Mouse (Mus musculus) embryonic facial prominence, embryonic 10.5 days (tissue): Measurements from ENCODE around the gene Fbxl2. TPM values are rescaled to one million over a fixed set of nuclear protein-coding genes. Genes with fewer than 3 reads are reported as not detected.

Experiments
- DNase-seq: peaks from one replicate; pipeline ENCODE4 v3.0.0-alpha.2; 2017; ENCODE audit warnings: low spot score
- H3K27ac ChIP-seq: fragments of 300-500 bp; sonication (generic); replicated peaks from 2 replicates; pipeline ENCODE4 v1.5.1; 2016; ENCODE audit warnings: mild to moderate bottlenecking
- H3K27me3 ChIP-seq: fragments of 300-500 bp; sonication (generic); replicated peaks from 2 replicates; pipeline ENCODE4 v1.6.1; 2016; ENCODE audit warnings: low read depth, mild to moderate bottlenecking; ENCODE audit not compliant: poor library complexity, severe bottlenecking
- H3K36me3 ChIP-seq: fragments of 300-500 bp; sonication (generic); replicated peaks from 2 replicates; pipeline ENCODE4 v1.6.1; 2016; ENCODE audit warnings: mild to moderate bottlenecking, moderate library complexity
- H3K4me1 ChIP-seq: fragments of 300-500 bp; sonication (generic); 2 replicates; pipeline ENCODE4 v1.6.1; 2016
- H3K4me3 ChIP-seq: fragments of 300-500 bp; sonication (generic); 2 replicates; pipeline ENCODE4 v1.5.1; 2016; ENCODE audit warnings: mild to moderate bottlenecking, moderate library complexity
- H3K9me3 ChIP-seq: fragments of 300-500 bp; sonication (generic); 2 replicates; pipeline ENCODE4 v1.6.1; 2016; ENCODE audit warnings: mild to moderate bottlenecking
- WGBS: fragments of 180-500 bp; shearing (Covaris S2); methylation state at CpG from one replicate; pipeline ENCODE4 v1.1.7; 2016; 5-methylcytosine and 5-hydroxymethylcytosine counted together
- polyA plus RNA-seq: library from polyadenylated mRNA; unstranded; fragments of >200 nt; fragmentation: Nextera tagmentation; extraction: Ambion mirVana; gene quantifications from 2 replicates; pipeline ENCODE4 v1.2.1, GENCODE M21; 2016

Fbxl2 gene
- polyA plus RNA-seq, 1 experiment from 2014 or later, result 5.9 TPM

GRCm38 (mm10) chr9:113981099-113981880 is 64.7 kb downstream of the Fbxl2 start:
- no peak overlapping the region for H3K27ac ChIP-seq
- DNase-seq, result no peak
- H3K27me3 ChIP-seq, result no peaks in the 10 kb centered on the region
- 82% methylated on average over 16 of the region's 16 CpGs for WGBS
- no peak overlapping the region for H3K4me3 ChIP-seq
- H3K9me3 ChIP-seq, result no peaks in the 10 kb centered on the region
- no peaks in the 10 kb centered on the region for H3K4me1 ChIP-seq
- H3K36me3 ChIP-seq, result peaks cover 56% of the 10 kb centered on the region

GRCm38 (mm10) chr9:113979356-113979755 is 66.6 kb downstream of the Fbxl2 start:
- no peaks in the 10 kb centered on the region for H3K4me1 ChIP-seq
- no peaks in the 10 kb centered on the region for H3K9me3 ChIP-seq
- H3K4me3 ChIP-seq, result no peak overlapping the region
- WGBS, result 96% methylated on average over 13 of the region's 13 CpGs
- no peaks in the 10 kb centered on the region for H3K27me3 ChIP-seq
- no peak for DNase-seq
- peaks cover 76% of the 10 kb centered on the region for H3K36me3 ChIP-seq
- no peak overlapping the region for H3K27ac ChIP-seq

DNA sequence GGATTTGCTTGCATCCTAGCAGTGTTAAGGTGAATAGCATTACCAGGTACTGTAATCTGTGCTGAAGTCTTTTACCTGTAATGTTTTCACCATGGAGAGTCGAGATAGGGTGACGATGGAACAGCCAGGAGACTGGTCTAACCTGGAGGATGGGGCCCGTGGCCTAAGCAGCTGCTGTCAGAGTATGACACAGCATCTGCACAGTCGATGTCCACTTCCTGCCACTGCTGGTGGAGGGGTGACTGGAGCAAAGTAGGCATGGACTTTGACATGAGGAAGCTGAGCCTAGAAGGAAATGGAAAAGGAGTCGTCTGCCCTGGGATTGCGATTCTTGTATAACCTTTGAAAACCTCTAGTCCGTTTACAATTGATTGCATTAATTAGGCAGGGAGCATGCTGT is 67.3 kb downstream of the Fbxl2 start:
- Histone ChIP-seq H3K4me1 (no peaks in the 10 kb centered on the region), H3K36me3 (peaks cover 83% of the 10 kb centered on the region), H3K4me3 (no peak overlapping the region), H3K9me3 (no peaks in the 10 kb centered on the region), H3K27me3 (no peaks in the 10 kb centered on the region), H3K27ac (no peak overlapping the region)
- WGBS, result 85% methylated on average over 7 of the region's 7 CpGs
- DNase-seq, result no peak

GRCm38 (mm10) chr9:113977225-113977840 is 68.7 kb downstream of the Fbxl2 start:
- Histone ChIP-seq H3K36me3 (peaks cover 92% of the 10 kb centered on the region), H3K4me1 (no peaks in the 10 kb centered on the region), H3K27me3 (no peaks in the 10 kb centered on the region), H3K27ac (no peak overlapping the region), H3K9me3 (no peaks in the 10 kb centered on the region), H3K4me3 (no peak overlapping the region)
- 86% methylated on average over 11 of the region's 11 CpGs for WGBS
- DNase-seq, result no peak

GRCm38 (mm10) chr9:113976264-113976663 is 69.7 kb downstream of the Fbxl2 start:
- Histone ChIP-seq H3K36me3 (peaks cover 91% of the 10 kb centered on the region), H3K27ac (no peak overlapping the region), H3K4me1 (no peaks in the 10 kb centered on the region), H3K9me3 (no peaks in the 10 kb centered on the region), H3K4me3 (no peak overlapping the region), H3K27me3 (no peaks in the 10 kb centered on the region)
- no peak for DNase-seq
- WGBS, result 95% methylated on average over 10 of the region's 10 CpGs

- no peaks in the 10 kb centered on the region for H3K9me3 ChIP-seq
- H3K4me1 ChIP-seq, result no peaks in the 10 kb centered on the region
- no peak overlapping the region for H3K27ac ChIP-seq
- 84% methylated on average over 7 of the region's 7 CpGs for WGBS
- no peak for DNase-seq
- H3K27me3 ChIP-seq, result no peaks in the 10 kb centered on the region
- no peak overlapping the region for H3K4me3 ChIP-seq
- H3K36me3 ChIP-seq, result peaks cover 96% of the 10 kb centered on the region
Observed at GRCm38 (mm10) chr9:113975442-113975841, 70.5 kb downstream of the Fbxl2 start.

DNA sequence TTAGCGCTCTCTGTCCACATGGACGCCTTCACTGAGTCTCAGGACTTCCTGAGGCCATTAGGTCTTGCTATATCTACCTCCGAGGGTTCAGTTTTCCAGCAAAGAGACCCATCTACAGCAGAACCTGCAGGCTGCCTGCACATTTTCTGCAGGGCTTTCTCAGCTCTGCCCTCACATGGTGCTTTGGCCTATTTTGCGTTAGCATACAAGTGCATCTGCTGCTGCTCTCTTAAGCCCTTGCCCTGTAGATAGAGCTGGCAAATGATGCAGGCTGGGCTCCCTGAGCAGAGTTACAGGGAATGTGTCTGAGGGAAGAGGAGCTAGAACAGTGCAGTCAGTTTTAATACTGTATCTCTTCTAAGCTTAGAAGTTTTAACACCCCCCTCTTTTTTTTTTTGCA is 71.0 kb downstream of the Fbxl2 start:
- WGBS, result 88% methylated on average over 4 of the region's 4 CpGs
- peaks cover 97% of the 10 kb centered on the region for H3K36me3 ChIP-seq

DNA sequence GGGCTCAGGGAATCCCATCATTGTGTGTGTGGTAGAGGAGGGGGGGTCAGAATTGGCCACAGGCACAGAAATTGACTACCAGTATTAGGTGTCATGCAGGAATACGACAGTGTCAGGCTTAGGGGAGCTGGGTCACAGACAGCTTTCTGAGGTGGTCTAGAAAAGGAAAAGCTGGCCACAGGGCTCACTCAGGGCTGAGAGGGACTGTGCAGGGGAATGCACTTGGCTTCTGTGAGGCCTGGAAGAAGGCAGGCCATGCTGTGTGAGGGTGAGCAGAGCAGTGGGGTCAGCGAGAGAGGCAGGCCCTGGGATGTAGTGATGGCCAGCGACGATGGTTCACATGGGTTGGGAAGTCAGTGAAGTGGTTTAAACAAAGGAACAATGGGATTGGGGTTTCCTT is 72.1 kb downstream of the Fbxl2 start:
- WGBS, result 89% methylated on average over 4 of the region's 4 CpGs
- no peak for DNase-seq
- H3K9me3 ChIP-seq, result no peaks in the 10 kb centered on the region
- no peaks in the 10 kb centered on the region for H3K4me1 ChIP-seq
- H3K27ac ChIP-seq, result no peak overlapping the region
- no peaks in the 10 kb centered on the region for H3K27me3 ChIP-seq
- no peak overlapping the region for H3K4me3 ChIP-seq
- peaks cover 97% of the 10 kb centered on the region for H3K36me3 ChIP-seq

More for the DNA sequence above, 71.0 kb downstream of the Fbxl2 start:
- Histone ChIP-seq H3K4me1 (no peaks in the 10 kb centered on the region), H3K4me3 (no peak overlapping the region), H3K27ac (no peak overlapping the region), H3K27me3 (no peaks in the 10 kb centered on the region), H3K9me3 (no peaks in the 10 kb centered on the region)
- DNase-seq, result no peak

GRCm38 (mm10) chr9:113971615-113972014 is 74.4 kb downstream of the Fbxl2 start:
- peaks cover 97% of the 10 kb centered on the region for H3K36me3 ChIP-seq
- no peak overlapping the region for H3K4me3 ChIP-seq
- WGBS, result 86% methylated on average over 8 of the region's 8 CpGs
- no peaks in the 10 kb centered on the region for H3K9me3 ChIP-seq
- H3K27ac ChIP-seq, result no peak overlapping the region
- no peaks in the 10 kb centered on the region for H3K27me3 ChIP-seq
- H3K4me1 ChIP-seq, result no peaks in the 10 kb centered on the region
- DNase-seq, result no peak

DNA sequence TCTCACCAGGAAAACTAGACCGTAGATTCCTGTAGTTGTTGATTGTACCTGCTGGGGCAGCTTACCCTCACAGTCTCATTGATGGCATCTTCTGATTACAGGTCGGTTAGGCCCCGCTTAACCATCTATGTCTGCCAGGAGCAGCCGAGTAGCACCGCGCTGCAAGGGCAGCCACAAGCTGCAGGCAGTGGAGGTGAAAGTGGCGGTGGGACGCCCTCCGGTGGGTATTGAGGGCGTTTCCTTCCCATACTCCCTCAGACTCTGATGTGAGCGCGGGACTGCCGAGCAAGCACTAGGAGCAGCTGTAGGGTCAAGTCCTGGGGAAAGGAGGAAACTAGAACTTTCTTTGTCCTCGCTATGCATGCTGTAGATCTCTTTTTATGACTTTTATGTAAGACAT is 76.0 kb downstream of the Fbxl2 start:
- Histone ChIP-seq H3K27ac (no peak overlapping the region), H3K4me1 (no peaks in the 10 kb centered on the region), H3K9me3 (no peaks in the 10 kb centered on the region), H3K4me3 (no peak overlapping the region), H3K27me3 (no peaks in the 10 kb centered on the region), H3K36me3 (peaks cover 97% of the 10 kb centered on the region)
- WGBS, result 90% methylated on average over 14 of the region's 14 CpGs
- no peak for DNase-seq

- Histone ChIP-seq H3K36me3 (peaks cover 97% of the 10 kb centered on the region), H3K4me1 (no peaks in the 10 kb centered on the region), H3K4me3 (no peak overlapping the region), H3K27ac (no peak overlapping the region), H3K27me3 (no peaks in the 10 kb centered on the region), H3K9me3 (no peaks in the 10 kb centered on the region)
- 91% methylated on average over 8 of the region's 8 CpGs for WGBS
- DNase-seq, result no peak
Observed at GRCm38 (mm10) chr9:113969399-113969798, 76.6 kb downstream of the Fbxl2 start.

DNA sequence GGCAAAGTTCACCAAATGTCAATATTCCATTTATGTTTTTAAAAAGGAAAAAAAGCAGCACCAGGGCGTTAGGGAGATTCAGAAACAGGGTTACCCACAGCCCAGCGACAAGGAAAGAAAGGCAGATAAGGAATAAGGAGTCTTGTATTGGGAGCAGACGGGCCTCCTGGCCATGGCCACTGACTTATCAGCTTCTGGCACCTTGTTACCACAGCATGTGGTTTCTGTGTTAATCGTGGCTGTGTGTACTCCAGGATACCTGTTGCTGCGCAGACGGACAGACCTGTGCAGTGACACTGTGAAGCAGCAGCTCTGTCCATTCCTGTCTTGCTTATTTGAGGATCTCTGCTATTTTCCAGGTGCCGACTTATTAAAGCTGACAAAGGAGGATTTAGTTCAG is 77.0 kb downstream of the Fbxl2 start:
- H3K4me3 ChIP-seq, result no peak overlapping the region
- WGBS, result 95% methylated on average over 7 of the region's 7 CpGs
- DNase-seq, result no peak
- no peaks in the 10 kb centered on the region for H3K9me3 ChIP-seq
- peaks cover 97% of the 10 kb centered on the region for H3K36me3 ChIP-seq
- H3K27me3 ChIP-seq, result no peaks in the 10 kb centered on the region
- no peak overlapping the region for H3K27ac ChIP-seq
- no peaks in the 10 kb centered on the region for H3K4me1 ChIP-seq

GRCm38 (mm10) chr9:113966838-113967237 is 79.2 kb downstream of the Fbxl2 start:
- H3K36me3 ChIP-seq, result peaks cover 99% of the 10 kb centered on the region
- no peak overlapping the region for H3K27ac ChIP-seq
- no peak for DNase-seq
- H3K4me1 ChIP-seq, result no peaks in the 10 kb centered on the region
- H3K27me3 ChIP-seq, result no peaks in the 10 kb centered on the region
- H3K4me3 ChIP-seq, result no peak overlapping the region
- peaks cover 2% of the 10 kb centered on the region; the same call in 1 of the 2 replicates for H3K9me3 ChIP-seq
- 92% methylated on average over 4 of the region's 4 CpGs for WGBS
